Mouse (Mus musculus): ENCODE measurements around the gene C87436. TPM values are rescaled to one million over a fixed set of nuclear protein-coding genes. Genes with fewer than 3 reads are reported as not detected.

The C87436 gene
- polyA plus RNA-seq, 1 experiment from 2014 or later, result 16.8 TPM

GRCm38 (mm10) chr6:86497071-86497815 is 59.1 kb downstream of the C87436 start:
- H3K36me3 ChIP-seq, result no peaks in the 10 kb centered on the region
- peak overlapping the region; percentile 68 for H3K4me2 ChIP-seq
- H3K27me3 ChIP-seq (replicated peaks), result no peaks in the 10 kb centered on the region
- no peak for ATAC-seq (ENCODE audit: extremely low read depth, insufficient number of reproducible peaks, low FRiP score, low TSS enrichment)
- H3K27ac ChIP-seq (replicated peaks), result peak overlapping the region; percentile 79
- peak overlapping the region; percentile 78 for H3K9ac ChIP-seq
- WGBS, result 19% methylated on average over 13 of the region's 13 CpGs
- peak overlapping the region; percentile 45 for H3K4me3 ChIP-seq
- H3K4me1 ChIP-seq, result peaks cover 38% of the 10 kb centered on the region
- no peaks in the 10 kb centered on the region for H3K9me3 ChIP-seq

- Histone ChIP-seq H3K4me3 (peak overlapping the region; percentile 45), H3K36me3 (no peaks in the 10 kb centered on the region), H3K27me3 (replicated peaks) (no peaks in the 10 kb centered on the region), H3K9me3 (no peaks in the 10 kb centered on the region), H3K4me2 (peak overlapping the region; percentile 68), H3K4me1 (peaks cover 38% of the 10 kb centered on the region), H3K27ac (replicated peaks) (peak overlapping the region; percentile 79), H3K9ac (peak overlapping the region; percentile 78)
- WGBS, result 72% methylated on average over 11 of the region's 11 CpGs
- ATAC-seq (ENCODE audit: extremely low read depth, insufficient number of reproducible peaks, low FRiP score, low TSS enrichment), result no peak
These were observed 60.0 kb downstream of the C87436 start for GRCm38 (mm10) chr6:86497942-86498732.

- Histone ChIP-seq H3K27me3 (replicated peaks) (no peaks in the 10 kb centered on the region), H3K27ac (replicated peaks) (peak overlapping the region; percentile 40), H3K4me3 (no peak overlapping the region), H3K9ac (no peak overlapping the region), H3K36me3 (no peaks in the 10 kb centered on the region), H3K4me1 (peaks cover 29% of the 10 kb centered on the region), H3K9me3 (no peaks in the 10 kb centered on the region), H3K4me2 (no peak overlapping the region)
- ATAC-seq (ENCODE audit: extremely low read depth, insufficient number of reproducible peaks, low FRiP score, low TSS enrichment), result no peak
- WGBS, result 58% methylated on average over 5 of the region's 5 CpGs
These were observed 61.5 kb downstream of the C87436 start for GRCm38 (mm10) chr6:86499571-86500109.

GRCm38 (mm10) chr6:86503513-86503912 is 65.3 kb downstream of the C87436 start:
- no peak for ATAC-seq (ENCODE audit: extremely low read depth, insufficient number of reproducible peaks, low FRiP score, low TSS enrichment)
- WGBS, result 73% methylated on average over 4 of the region's 4 CpGs
- Histone ChIP-seq H3K9me3 (no peaks in the 10 kb centered on the region), H3K4me2 (no peak overlapping the region), H3K36me3 (no peaks in the 10 kb centered on the region), H3K4me1 (peaks cover 12% of the 10 kb centered on the region), H3K27ac (replicated peaks) (no peak overlapping the region), H3K4me3 (no peak overlapping the region), H3K27me3 (replicated peaks) (no peaks in the 10 kb centered on the region), H3K9ac (no peak overlapping the region)

- Histone ChIP-seq H3K4me3 (no peak overlapping the region), H3K36me3 (no peaks in the 10 kb centered on the region), H3K9ac (peak overlapping the region; percentile 28; the same call in 1 of the 2 replicates), H3K4me2 (no peak overlapping the region), H3K27me3 (replicated peaks) (no peaks in the 10 kb centered on the region), H3K4me1 (peaks cover 10% of the 10 kb centered on the region), H3K9me3 (no peaks in the 10 kb centered on the region), H3K27ac (replicated peaks) (no peak overlapping the region)
- no peak for ATAC-seq (ENCODE audit: extremely low read depth, insufficient number of reproducible peaks, low FRiP score, low TSS enrichment)
- WGBS, result 51% methylated on average over 7 of the region's 7 CpGs
These were observed 67.5 kb downstream of the C87436 start for GRCm38 (mm10) chr6:86505671-86506070.

GRCm38 (mm10) chr6:86506309-86506708 is 68.1 kb downstream of the C87436 start:
- Histone ChIP-seq H3K4me2 (no peak overlapping the region), H3K9me3 (no peaks in the 10 kb centered on the region), H3K4me3 (no peak overlapping the region), H3K27ac (replicated peaks) (no peak overlapping the region), H3K27me3 (replicated peaks) (no peaks in the 10 kb centered on the region), H3K9ac (no peak overlapping the region), H3K4me1 (peaks cover 10% of the 10 kb centered on the region), H3K36me3 (no peaks in the 10 kb centered on the region)
- 71% methylated on average over 3 of the region's 3 CpGs for WGBS
- no peak for ATAC-seq (ENCODE audit: extremely low read depth, insufficient number of reproducible peaks, low FRiP score, low TSS enrichment)

- H3K9ac ChIP-seq, result no peak overlapping the region
- H3K36me3 ChIP-seq, result no peaks in the 10 kb centered on the region
- no peaks in the 10 kb centered on the region for H3K27me3 ChIP-seq (replicated peaks)
- no peak overlapping the region for H3K27ac ChIP-seq (replicated peaks)
- H3K9me3 ChIP-seq, result no peaks in the 10 kb centered on the region
- H3K4me3 ChIP-seq, result no peak overlapping the region
- peaks cover 10% of the 10 kb centered on the region for H3K4me1 ChIP-seq
- H3K4me2 ChIP-seq, result no peak overlapping the region
- no peak for ATAC-seq (ENCODE audit: extremely low read depth, insufficient number of reproducible peaks, low FRiP score, low TSS enrichment)
These were observed 68.9 kb downstream of the C87436 start for GRCm38 (mm10) chr6:86507116-86507515.

- no peaks in the 10 kb centered on the region for H3K27me3 ChIP-seq (replicated peaks)
- H3K36me3 ChIP-seq, result no peaks in the 10 kb centered on the region
- WGBS, result 73% methylated on average over 3 of the region's 3 CpGs
- H3K4me1 ChIP-seq, result peaks cover 10% of the 10 kb centered on the region
- ATAC-seq (ENCODE audit: extremely low read depth, insufficient number of reproducible peaks, low FRiP score, low TSS enrichment), result no peak
- H3K4me2 ChIP-seq, result no peak overlapping the region
- no peaks in the 10 kb centered on the region for H3K9me3 ChIP-seq
- H3K27ac ChIP-seq (replicated peaks), result no peak overlapping the region
- H3K4me3 ChIP-seq, result no peak overlapping the region
- H3K9ac ChIP-seq, result no peak overlapping the region
These were observed 70.6 kb downstream of the C87436 start for GRCm38 (mm10) chr6:86508736-86509135.

GRCm38 (mm10) chr6:86509194-86509865 is 71.2 kb downstream of the C87436 start:
- no peak overlapping the region for H3K4me2 ChIP-seq
- no peak for ATAC-seq (ENCODE audit: extremely low read depth, insufficient number of reproducible peaks, low FRiP score, low TSS enrichment)
- H3K9me3 ChIP-seq, result no peaks in the 10 kb centered on the region
- H3K27me3 ChIP-seq (replicated peaks), result no peaks in the 10 kb centered on the region
- no peaks in the 10 kb centered on the region for H3K36me3 ChIP-seq
- peaks cover 10% of the 10 kb centered on the region for H3K4me1 ChIP-seq
- no peak overlapping the region for H3K4me3 ChIP-seq
- 65% methylated on average over 4 of the region's 4 CpGs for WGBS
- no peak overlapping the region for H3K9ac ChIP-seq
- H3K27ac ChIP-seq (replicated peaks), result no peak overlapping the region

- Histone ChIP-seq H3K4me1 (peaks cover 10% of the 10 kb centered on the region), H3K4me3 (no peak overlapping the region)
- 38% methylated on average over 3 of the region's 3 CpGs for WGBS
These were observed 71.7 kb downstream of the C87436 start for GRCm38 (mm10) chr6:86509866-86510200.

GRCm38 (mm10) chr6:86510979-86511378 is 72.8 kb downstream of the C87436 start:
- Histone ChIP-seq H3K27ac (replicated peaks) (no peak overlapping the region), H3K36me3 (no peaks in the 10 kb centered on the region), H3K9ac (no peak overlapping the region), H3K27me3 (replicated peaks) (no peaks in the 10 kb centered on the region), H3K4me3 (no peak overlapping the region), H3K9me3 (no peaks in the 10 kb centered on the region), H3K4me1 (peaks cover 7% of the 10 kb centered on the region; the same call in 1 of the 2 replicates), H3K4me2 (no peak overlapping the region)
- WGBS, result 64% methylated on average over 4 of the region's 4 CpGs
- no peak for ATAC-seq (ENCODE audit: extremely low read depth, insufficient number of reproducible peaks, low FRiP score, low TSS enrichment)

More at GRCm38 (mm10) chr6:86509866-86510200, 71.7 kb downstream of the C87436 start:
- Histone ChIP-seq H3K4me2 (no peak overlapping the region), H3K27ac (replicated peaks) (no peak overlapping the region), H3K27me3 (replicated peaks) (no peaks in the 10 kb centered on the region), H3K36me3 (no peaks in the 10 kb centered on the region), H3K9me3 (no peaks in the 10 kb centered on the region), H3K9ac (no peak overlapping the region)
- ATAC-seq (ENCODE audit: extremely low read depth, insufficient number of reproducible peaks, low FRiP score, low TSS enrichment), result no peak
